Mouse (Mus musculus): ENCODE results near the gene Pitpnm2. TPM values are rescaled to one million over a fixed set of nuclear protein-coding genes. Genes with fewer than 3 reads are reported as not detected.

Pitpnm2 gene
- polyA plus RNA-seq, 1 experiment from 2014 or later = 6.2 TPM

- H3K27ac ChIP-seq (ENCODE audit: low read depth) = no peak overlapping the region
- H3K27me3 ChIP-seq (replicated peaks; ENCODE audit: control insufficient read depth, insufficient read depth, low read length) = no peaks in the 10 kb centered on the region
- no peak for ATAC-seq (replicated peaks; ENCODE audit: low FRiP score, low TSS enrichment, low read depth)
- 64% methylated on average over 5 of the region's 5 CpGs for WGBS
- H3K9ac ChIP-seq (ENCODE audit: low read length) = no peak overlapping the region
- H3K4me2 ChIP-seq (ENCODE audit: low read length) = no peak overlapping the region
- DNase-seq (ENCODE audit: low spot score) = no peak
- H3K4me3 ChIP-seq (ENCODE audit: low read depth, low read length) = no peak overlapping the region
- no peaks in the 10 kb centered on the region for H3K9me3 ChIP-seq (ENCODE audit: control insufficient read depth, low read length)
- peaks cover 64% of the 10 kb centered on the region for H3K36me3 ChIP-seq (ENCODE audit: control insufficient read depth, insufficient read depth, low read length)
- peaks cover 9% of the 10 kb centered on the region for H3K4me1 ChIP-seq (replicated peaks; ENCODE audit: control insufficient read depth, insufficient read depth, low read length)
These were observed 130.4 kb downstream of the Pitpnm2 start for GRCm38 (mm10) chr5:124119204-124119603.

DNA sequence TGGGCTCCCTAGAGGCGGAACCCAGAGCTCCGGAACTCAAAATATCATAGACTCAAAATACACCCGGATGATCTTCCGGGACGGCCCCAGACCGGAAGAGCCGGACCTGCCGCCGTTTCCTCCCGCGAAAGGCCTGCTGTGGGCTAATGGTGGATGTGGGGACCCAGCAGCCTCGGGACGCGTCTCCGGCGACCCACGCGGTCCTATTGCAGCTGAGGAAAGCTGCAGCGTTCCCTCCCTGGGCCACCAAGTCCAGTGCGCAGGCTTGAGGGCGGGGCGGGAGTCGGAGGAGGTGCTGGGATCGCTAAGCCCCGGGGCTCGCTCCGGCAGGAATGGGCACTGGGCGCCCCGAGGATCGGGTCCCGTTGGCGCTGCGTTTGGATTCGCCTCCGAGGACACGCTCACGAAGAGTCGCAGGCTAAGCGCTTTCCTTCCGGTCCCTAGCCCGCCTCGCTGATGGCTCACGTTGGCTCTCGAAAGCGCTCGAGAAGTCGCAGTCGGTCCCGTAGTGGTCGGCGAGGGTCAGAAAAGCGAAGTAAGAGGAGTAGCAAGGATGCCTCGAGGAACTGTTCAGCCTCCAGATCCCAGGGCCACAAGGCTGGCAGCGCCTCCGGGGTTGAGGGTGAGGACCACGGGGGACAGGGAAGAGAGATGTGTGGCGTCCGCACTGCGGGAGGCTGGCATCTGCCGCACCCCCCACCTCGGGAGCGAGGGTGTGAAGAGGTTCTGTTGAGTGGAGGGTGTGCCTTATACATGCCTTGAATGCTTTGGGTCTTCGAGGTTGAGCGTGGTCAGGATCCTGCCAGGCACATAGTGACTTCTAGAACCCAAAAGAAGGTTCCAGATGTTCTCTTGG lies 133.3 kb downstream of the Pitpnm2 start, which contains the start of gene Arl6ip4:
TSS of gene Arl6ip4 (plus strand) at position 100 of the 856 bp plus-strand sequence.
- ATAC-seq (replicated peaks; ENCODE audit: low FRiP score, low TSS enrichment, low read depth) = no peak

GRCm38 (mm10) chr5:124115531-124115930 lies 134.0 kb downstream of the Pitpnm2 start:
- H3K9me3 ChIP-seq (ENCODE audit: control insufficient read depth, low read length) = no peaks in the 10 kb centered on the region
- ATAC-seq (replicated peaks; ENCODE audit: low FRiP score, low TSS enrichment, low read depth) (no peak), DNase-seq (ENCODE audit: low spot score) (no peak)
- peak overlapping the region; percentile 98 for H3K4me2 ChIP-seq (ENCODE audit: low read length)
- peak overlapping the region; percentile 98 for H3K4me3 ChIP-seq (ENCODE audit: low read depth, low read length)
- no peak overlapping the region for H3K27ac ChIP-seq (ENCODE audit: low read depth)
- no peaks in the 10 kb centered on the region for H3K27me3 ChIP-seq (replicated peaks; ENCODE audit: control insufficient read depth, insufficient read depth, low read length)
- peaks cover 21% of the 10 kb centered on the region for H3K4me1 ChIP-seq (replicated peaks; ENCODE audit: control insufficient read depth, insufficient read depth, low read length)
- WGBS = 23% methylated on average over 7 of the region's 7 CpGs
- H3K9ac ChIP-seq (ENCODE audit: low read length) = peak overlapping the region; percentile 93
- H3K36me3 ChIP-seq (ENCODE audit: control insufficient read depth, insufficient read depth, low read length) = peaks cover 44% of the 10 kb centered on the region

More for the DNA sequence above, 133.3 kb downstream of the Pitpnm2 start, which contains the start of gene Arl6ip4:
- WGBS = 1% methylated on average over 64 of the region's 64 CpGs
- H3K27me3 ChIP-seq (replicated peaks; ENCODE audit: control insufficient read depth, insufficient read depth, low read length) = no peaks in the 10 kb centered on the region
- peaks cover 50% of the 10 kb centered on the region for H3K36me3 ChIP-seq (ENCODE audit: control insufficient read depth, insufficient read depth, low read length)
- peak within 1 kb of the TSS; percentile 67 for H3K27ac ChIP-seq (ENCODE audit: low read depth)
- peaks cover 19% of the 10 kb centered on the region for H3K4me1 ChIP-seq (replicated peaks; ENCODE audit: control insufficient read depth, insufficient read depth, low read length)
- peak within 1 kb of the TSS; percentile 98 for H3K4me2 ChIP-seq (ENCODE audit: low read length)
- DNase-seq (ENCODE audit: low spot score) = peak; percentile 93
- no peaks in the 10 kb centered on the region for H3K9me3 ChIP-seq (ENCODE audit: control insufficient read depth, low read length)
- H3K4me3 ChIP-seq (ENCODE audit: low read depth, low read length) = peak within 1 kb of the TSS; percentile 98
- H3K9ac ChIP-seq (ENCODE audit: low read length) = peak within 1 kb of the TSS; percentile 93

- H3K27ac ChIP-seq (ENCODE audit: low read depth) = no peak overlapping the region
- H3K36me3 ChIP-seq (ENCODE audit: control insufficient read depth, insufficient read depth, low read length) = peaks cover 34% of the 10 kb centered on the region
- no peaks in the 10 kb centered on the region for H3K27me3 ChIP-seq (replicated peaks; ENCODE audit: control insufficient read depth, insufficient read depth, low read length)
- no peak overlapping the region for H3K4me2 ChIP-seq (ENCODE audit: low read length)
- no peaks in the 10 kb centered on the region for H3K9me3 ChIP-seq (ENCODE audit: control insufficient read depth, low read length)
- peaks cover 21% of the 10 kb centered on the region for H3K4me1 ChIP-seq (replicated peaks; ENCODE audit: control insufficient read depth, insufficient read depth, low read length)
- no peak for ATAC-seq (replicated peaks; ENCODE audit: low FRiP score, low TSS enrichment, low read depth)
- 93% methylated on average over 24 of the region's 24 CpGs for WGBS
- DNase-seq (ENCODE audit: low spot score) = no peak
- no peak overlapping the region for H3K9ac ChIP-seq (ENCODE audit: low read length)
- no peak overlapping the region for H3K4me3 ChIP-seq (ENCODE audit: low read depth, low read length)
These were observed 135.1 kb downstream of the Pitpnm2 start for GRCm38 (mm10) chr5:124114276-124115025.

DNA sequence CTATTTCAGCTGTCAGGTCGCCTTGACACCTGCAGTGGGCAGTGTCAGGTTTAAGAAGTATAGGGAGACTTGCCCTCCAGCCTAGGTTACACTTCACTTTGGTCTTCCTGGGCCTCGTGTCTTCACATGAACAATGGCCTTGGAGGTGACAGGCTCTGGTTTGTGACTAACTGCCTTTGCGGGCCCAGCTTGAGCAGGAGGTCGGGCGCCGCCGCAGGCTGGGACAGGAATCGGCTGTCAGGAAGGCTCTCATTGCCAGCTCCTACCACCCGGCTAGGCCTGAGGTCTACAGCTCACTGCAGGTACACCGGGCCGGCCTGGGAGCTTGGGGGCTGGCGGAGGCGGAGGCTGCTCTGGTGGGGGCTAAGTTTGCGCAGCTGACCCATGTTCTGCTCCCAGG lies 136.5 kb downstream of the Pitpnm2 start:
- H3K4me1 ChIP-seq (replicated peaks; ENCODE audit: control insufficient read depth, insufficient read depth, low read length) = peaks cover 21% of the 10 kb centered on the region
- H3K27me3 ChIP-seq (replicated peaks; ENCODE audit: control insufficient read depth, insufficient read depth, low read length) = no peaks in the 10 kb centered on the region
- H3K36me3 ChIP-seq (ENCODE audit: control insufficient read depth, insufficient read depth, low read length) = peaks cover 19% of the 10 kb centered on the region
- peak overlapping the region; percentile 84; the same call in 1 of the 2 replicates for H3K27ac ChIP-seq (ENCODE audit: low read depth)
- WGBS = 12% methylated on average over 14 of the region's 14 CpGs
- H3K4me2 ChIP-seq (ENCODE audit: low read length) = peak overlapping the region; percentile 94
- DNase-seq (ENCODE audit: low spot score) (peak; percentile 64), ATAC-seq (replicated peaks; ENCODE audit: low FRiP score, low TSS enrichment, low read depth) (no peak)
- no peaks in the 10 kb centered on the region for H3K9me3 ChIP-seq (ENCODE audit: control insufficient read depth, low read length)
- H3K9ac ChIP-seq (ENCODE audit: low read length) = peak overlapping the region; percentile 74
- H3K4me3 ChIP-seq (ENCODE audit: low read depth, low read length) = peak overlapping the region; percentile 92

DNA sequence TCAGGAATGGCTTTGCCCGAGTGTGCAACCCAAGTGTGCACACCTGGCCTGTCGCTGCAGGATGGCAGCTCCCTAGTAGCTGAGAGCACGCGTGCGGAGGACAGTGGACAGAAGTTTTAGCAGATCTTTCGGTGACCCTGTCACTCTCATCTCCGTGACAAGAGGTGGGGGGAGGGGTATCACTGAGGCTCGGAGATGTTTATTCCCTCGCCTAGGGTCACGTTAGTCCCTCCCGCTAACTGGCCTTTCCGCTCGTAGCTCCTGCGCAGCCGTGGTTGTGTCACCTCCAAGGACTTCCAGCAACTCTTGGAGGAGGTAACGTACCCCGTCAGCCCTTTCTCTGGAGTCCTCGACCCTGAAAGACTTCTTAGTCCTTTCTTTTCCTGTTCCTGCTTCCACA lies 137.0 kb downstream of the Pitpnm2 start:
- H3K4me3 ChIP-seq (ENCODE audit: low read depth, low read length) = peak overlapping the region; percentile 92
- DNase-seq (ENCODE audit: low spot score) (no peak), ATAC-seq (replicated peaks; ENCODE audit: low FRiP score, low TSS enrichment, low read depth) (no peak; the same call in 1 of the 2 replicates)
- H3K27ac ChIP-seq (ENCODE audit: low read depth) = peak overlapping the region; percentile 84; the same call in 1 of the 2 replicates
- peaks cover 21% of the 10 kb centered on the region for H3K4me1 ChIP-seq (replicated peaks; ENCODE audit: control insufficient read depth, insufficient read depth, low read length)
- peaks cover 14% of the 10 kb centered on the region for H3K36me3 ChIP-seq (ENCODE audit: control insufficient read depth, insufficient read depth, low read length)
- peak overlapping the region; percentile 74 for H3K9ac ChIP-seq (ENCODE audit: low read length)
- no peaks in the 10 kb centered on the region for H3K9me3 ChIP-seq (ENCODE audit: control insufficient read depth, low read length)
- no peaks in the 10 kb centered on the region for H3K27me3 ChIP-seq (replicated peaks; ENCODE audit: control insufficient read depth, insufficient read depth, low read length)
- WGBS = 0% methylated on average over 18 of the region's 18 CpGs
- H3K4me2 ChIP-seq (ENCODE audit: low read length) = peak overlapping the region; percentile 94

- H3K4me3 ChIP-seq (ENCODE audit: low read depth, low read length) = peak within 1 kb of the TSS; percentile 92
- peak; percentile 98 for ATAC-seq (replicated peaks; ENCODE audit: low FRiP score, low TSS enrichment, low read depth)
- under 1% methylated on average over 66 of the region's 66 CpGs for WGBS
These were observed 137.6 kb downstream of the Pitpnm2 start, which contains the start of gene Ogfod2 for GRCm38 (mm10) chr5:124111742-124112497. Ogfod2 (plus strand) TSS chr5:124112297.

More at GRCm38 (mm10) chr5:124111742-124112497, 137.6 kb downstream of the Pitpnm2 start, which contains the start of gene Ogfod2:
- Histone ChIP-seq H3K9me3 (ENCODE audit: control insufficient read depth, low read length) (no peaks in the 10 kb centered on the region), H3K4me2 (ENCODE audit: low read length) (peak within 1 kb of the TSS; percentile 94), H3K27ac (ENCODE audit: low read depth) (peak within 1 kb of the TSS; percentile 84), H3K27me3 (replicated peaks; ENCODE audit: control insufficient read depth, insufficient read depth, low read length) (no peaks in the 10 kb centered on the region), H3K36me3 (ENCODE audit: control insufficient read depth, insufficient read depth, low read length) (0 out of 2 replicates have a peak, but pooled peaks cover 10% of the 10 kb centered on the region), H3K9ac (ENCODE audit: low read length) (peak within 1 kb of the TSS; percentile 74), H3K4me1 (replicated peaks; ENCODE audit: control insufficient read depth, insufficient read depth, low read length) (peaks cover 17% of the 10 kb centered on the region)
- DNase-seq (ENCODE audit: low spot score) = peak; percentile 99

Data from intestine, embryonic 14.5 days (tissue).